Mouse (Mus musculus): ENCODE results near the gene Atp2b2. TPM values are rescaled to one million over a fixed set of nuclear protein-coding genes. Genes with fewer than 3 reads are reported as not detected.

Atp2b2 gene
- polyA plus RNA-seq, 1 experiment from 2014 or later: 0.12 TPM

DNA sequence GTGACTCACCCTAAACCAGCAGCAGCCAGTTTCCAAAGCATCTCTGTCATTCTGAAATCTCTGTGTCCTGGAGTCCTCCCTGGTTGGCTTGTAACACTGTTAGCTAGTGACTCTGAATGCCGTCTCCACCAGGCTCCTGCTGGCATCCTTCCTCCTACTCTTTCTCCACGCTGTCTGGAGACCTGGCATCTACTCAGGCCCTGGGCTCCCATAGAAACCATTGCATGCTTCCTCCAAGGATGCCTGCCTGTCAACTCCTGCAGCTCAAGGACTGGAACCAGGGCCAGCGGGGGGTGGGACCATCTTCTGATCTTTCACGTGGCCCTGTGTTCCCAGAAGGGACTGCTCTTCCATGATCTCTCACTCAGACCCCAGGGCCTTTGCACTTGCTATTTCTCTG is 231.7 kb downstream of the Atp2b2 start:
- H3K9me3 ChIP-seq: no peaks in the 10 kb centered on the region
- H3K27me3 ChIP-seq: no peaks in the 10 kb centered on the region
- no peak overlapping the region for H3K27ac ChIP-seq
- no peak overlapping the region for H3K4me3 ChIP-seq
- H3K9ac ChIP-seq: no peak overlapping the region
- no peak overlapping the region for H3K4me2 ChIP-seq
- ATAC-seq (ENCODE audit: insufficient number of reproducible peaks, low FRiP score, low TSS enrichment, low read depth): no peak
- no peaks in the 10 kb centered on the region for H3K4me1 ChIP-seq
- no peaks in the 10 kb centered on the region for H3K36me3 ChIP-seq
- WGBS: 71% methylated on average over 4 of the region's 4 CpGs

DNA sequence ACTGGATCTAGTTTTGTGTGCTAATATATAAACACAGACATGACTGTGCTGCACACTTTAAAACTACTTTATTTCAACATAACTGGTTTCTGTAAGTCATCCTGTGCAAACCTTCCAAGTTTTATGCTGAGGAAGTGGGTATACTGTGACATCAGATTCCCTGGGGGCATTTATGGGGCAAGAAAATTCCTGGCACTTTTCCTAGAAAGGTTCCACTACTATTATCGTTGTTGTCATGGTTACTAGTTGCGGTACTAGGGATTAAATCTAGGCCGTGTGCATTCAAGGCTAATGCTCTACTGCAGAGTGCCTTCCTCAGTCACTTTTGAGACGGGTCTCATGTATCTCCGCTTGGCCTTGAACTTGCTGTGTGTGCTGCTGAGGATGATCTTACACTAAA is 236.2 kb downstream of the Atp2b2 start:
- Histone ChIP-seq H3K4me1 (no peaks in the 10 kb centered on the region), H3K9me3 (no peaks in the 10 kb centered on the region), H3K9ac (no peak overlapping the region), H3K4me3 (no peak overlapping the region), H3K4me2 (no peak overlapping the region), H3K27ac (no peak overlapping the region), H3K27me3 (no peaks in the 10 kb centered on the region), H3K36me3 (no peaks in the 10 kb centered on the region)
- WGBS: 57% methylated on average over 5 of the region's 5 CpGs
- ATAC-seq (ENCODE audit: insufficient number of reproducible peaks, low FRiP score, low TSS enrichment, low read depth): no peak

DNA sequence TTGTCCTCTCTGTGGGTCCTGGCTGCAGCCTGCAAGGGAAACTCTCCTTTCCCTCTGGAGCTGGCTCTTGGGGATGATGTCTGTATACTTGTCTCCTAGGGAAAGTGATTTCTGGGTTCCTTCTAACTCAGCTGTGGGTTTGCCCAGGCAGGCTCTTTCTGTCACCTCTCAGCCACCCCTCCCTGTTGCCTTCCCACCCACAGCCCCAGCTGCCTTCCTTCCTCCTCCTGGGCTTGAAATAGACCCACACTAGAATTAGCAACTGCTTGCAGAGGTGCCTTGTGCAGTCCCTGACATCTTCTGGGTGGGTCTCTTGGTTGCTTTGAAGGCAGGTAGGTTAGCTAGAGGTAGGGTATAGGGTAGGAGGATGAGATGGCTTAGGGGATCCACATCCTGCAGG is 241.2 kb downstream of the Atp2b2 start:
- no peak overlapping the region for H3K4me2 ChIP-seq
- no peaks in the 10 kb centered on the region for H3K9me3 ChIP-seq
- no peak overlapping the region for H3K27ac ChIP-seq
- H3K36me3 ChIP-seq: no peaks in the 10 kb centered on the region
- no peak overlapping the region for H3K9ac ChIP-seq
- H3K4me1 ChIP-seq: peaks cover 6% of the 10 kb centered on the region; the same call in 1 of the 2 replicates
- peaks cover 15% of the 10 kb centered on the region for H3K27me3 ChIP-seq
- H3K4me3 ChIP-seq: no peak overlapping the region
- ATAC-seq (ENCODE audit: insufficient number of reproducible peaks, low FRiP score, low TSS enrichment, low read depth): no peak

DNA sequence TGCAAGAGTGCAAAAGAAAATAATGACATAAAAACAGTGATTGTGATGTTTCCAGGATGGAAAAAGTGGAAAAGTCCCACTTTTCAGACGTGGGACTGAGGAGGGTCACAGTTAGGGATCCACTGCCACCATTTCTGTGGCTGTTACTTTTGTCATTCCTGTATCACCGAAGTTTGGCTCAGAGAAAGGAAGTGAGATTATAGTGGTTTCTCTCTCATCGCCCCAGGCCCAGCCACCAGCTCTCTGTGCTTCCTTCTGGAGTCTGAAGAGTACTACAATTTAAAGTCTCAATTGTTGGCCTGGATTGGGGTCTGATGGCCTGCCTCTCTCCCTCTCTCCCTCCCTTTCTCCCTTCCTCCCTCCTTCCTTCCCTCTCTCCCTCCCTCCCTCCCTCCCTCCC is 242.5 kb downstream of the Atp2b2 start:
- Histone ChIP-seq H3K27ac (no peak overlapping the region), H3K36me3 (no peaks in the 10 kb centered on the region), H3K27me3 (peaks cover 18% of the 10 kb centered on the region), H3K4me1 (peaks cover 14% of the 10 kb centered on the region), H3K9ac (no peak overlapping the region), H3K4me2 (no peak overlapping the region), H3K9me3 (no peaks in the 10 kb centered on the region), H3K4me3 (no peak overlapping the region)
- ATAC-seq (ENCODE audit: insufficient number of reproducible peaks, low FRiP score, low TSS enrichment, low read depth): no peak
- WGBS: 63% methylated on average over 3 of the region's 3 CpGs

DNA sequence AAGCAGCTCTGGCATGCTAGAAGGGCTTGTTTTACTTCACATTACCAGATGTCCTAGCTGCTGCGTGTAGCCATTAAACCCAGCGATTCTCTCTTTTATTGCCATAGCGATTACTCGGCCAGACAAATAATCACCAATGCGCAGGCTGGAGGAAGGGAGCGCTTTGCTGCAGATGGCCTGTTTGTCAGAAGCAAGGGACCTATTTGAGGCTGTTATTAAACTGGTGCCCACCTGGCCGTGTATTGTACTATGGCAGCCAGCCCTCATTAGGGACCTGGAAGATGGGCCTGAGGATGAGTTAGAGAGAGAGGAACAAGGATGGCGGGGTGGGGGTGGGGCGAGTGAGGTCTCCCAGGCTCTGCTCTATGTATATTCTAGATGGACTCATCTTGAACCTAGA is 243.1 kb downstream of the Atp2b2 start:
- Histone ChIP-seq H3K4me3 (no peak overlapping the region), H3K27ac (no peak overlapping the region), H3K9me3 (no peaks in the 10 kb centered on the region), H3K9ac (no peak overlapping the region), H3K36me3 (no peaks in the 10 kb centered on the region), H3K27me3 (peaks cover 18% of the 10 kb centered on the region), H3K4me1 (peaks cover 17% of the 10 kb centered on the region), H3K4me2 (no peak overlapping the region)
- no peak for ATAC-seq (ENCODE audit: insufficient number of reproducible peaks, low FRiP score, low TSS enrichment, low read depth)
- 32% methylated on average over 9 of the region's 9 CpGs for WGBS

DNA sequence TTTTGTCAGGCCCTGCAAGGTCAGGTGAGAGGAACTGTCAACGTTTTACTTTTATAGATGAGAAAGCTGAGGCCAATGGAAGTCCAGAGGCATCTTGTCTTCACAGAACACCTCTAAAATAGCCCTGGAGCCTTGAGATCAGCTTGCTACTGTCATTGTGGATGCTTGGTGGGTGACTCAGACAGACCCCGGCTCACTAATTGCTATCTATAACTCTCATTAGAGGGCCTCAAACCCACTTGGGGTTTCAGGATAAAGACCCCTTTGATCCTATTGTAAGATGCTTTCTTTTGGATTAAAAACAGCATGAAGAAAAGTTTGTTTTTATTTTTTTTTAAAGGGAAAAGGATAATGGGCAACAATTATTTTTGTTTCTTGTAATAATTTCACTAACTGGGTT is 243.5 kb downstream of the Atp2b2 start:
- no peak overlapping the region for H3K27ac ChIP-seq
- H3K4me1 ChIP-seq: peaks cover 17% of the 10 kb centered on the region
- H3K9me3 ChIP-seq: no peaks in the 10 kb centered on the region
- H3K4me3 ChIP-seq: no peak overlapping the region
- H3K9ac ChIP-seq: no peak overlapping the region
- H3K27me3 ChIP-seq: peaks cover 18% of the 10 kb centered on the region
- H3K36me3 ChIP-seq: no peaks in the 10 kb centered on the region
- ATAC-seq (ENCODE audit: insufficient number of reproducible peaks, low FRiP score, low TSS enrichment, low read depth): no peak
- WGBS: 13% methylated on average over 2 of the region's 2 CpGs
- H3K4me2 ChIP-seq: no peak overlapping the region

DNA sequence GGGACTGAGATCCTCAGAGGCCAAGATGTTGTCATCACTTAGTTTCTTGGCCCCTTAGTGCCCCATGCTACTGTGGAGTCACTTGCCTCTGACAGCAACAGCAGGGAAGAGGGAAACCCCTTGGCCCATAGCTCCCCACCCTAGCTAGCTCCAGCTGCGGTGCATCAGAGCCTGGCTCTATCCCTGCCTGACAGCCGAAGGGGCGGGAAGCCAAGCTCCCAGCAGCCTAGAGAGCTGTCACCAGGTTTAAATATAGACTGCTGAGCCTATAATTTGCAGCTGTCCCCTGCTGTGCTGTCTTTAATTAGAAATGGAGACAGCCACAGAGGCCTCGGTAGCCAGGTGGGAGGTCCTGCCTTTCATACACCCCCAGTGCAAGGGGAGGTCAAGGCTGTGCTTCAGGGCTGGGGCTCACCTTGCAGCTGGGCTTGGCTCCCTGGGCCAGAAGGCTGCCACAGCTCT is 247.1 kb downstream of the Atp2b2 start:
- H3K9ac ChIP-seq: no peak overlapping the region
- H3K27ac ChIP-seq: no peak overlapping the region
- H3K36me3 ChIP-seq: no peaks in the 10 kb centered on the region
- no peaks in the 10 kb centered on the region for H3K9me3 ChIP-seq
- H3K27me3 ChIP-seq: peaks cover 18% of the 10 kb centered on the region
- WGBS: 10% methylated on average over 4 of the region's 4 CpGs
- no peak overlapping the region for H3K4me2 ChIP-seq
- H3K4me3 ChIP-seq: no peak overlapping the region
- H3K4me1 ChIP-seq: peaks cover 17% of the 10 kb centered on the region
- ATAC-seq (ENCODE audit: insufficient number of reproducible peaks, low FRiP score, low TSS enrichment, low read depth): peak; percentile 76

DNA sequence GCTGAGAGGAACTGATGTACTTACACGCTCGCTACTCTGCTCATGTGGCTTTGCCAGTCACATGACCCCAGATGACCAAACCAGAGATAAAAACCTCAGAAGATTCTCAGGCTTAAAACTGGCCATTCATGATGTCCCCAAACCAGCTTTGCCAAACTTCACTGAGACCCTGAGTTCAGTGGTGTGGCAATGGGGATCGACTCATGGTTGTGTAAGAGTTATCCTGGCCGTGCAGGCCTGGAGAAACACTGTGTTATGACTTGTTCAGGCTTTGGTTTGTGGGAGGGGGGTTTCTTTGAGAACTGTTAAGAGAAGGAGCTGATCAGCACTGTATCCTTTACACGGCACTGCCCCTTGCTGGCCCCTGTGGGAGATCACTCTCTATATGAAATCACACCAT is 250.0 kb downstream of the Atp2b2 start:
- H3K4me3 ChIP-seq: no peak overlapping the region
- no peak overlapping the region for H3K27ac ChIP-seq
- 74% methylated on average over 5 of the region's 5 CpGs for WGBS
- no peaks in the 10 kb centered on the region for H3K36me3 ChIP-seq
- peaks cover 11% of the 10 kb centered on the region for H3K27me3 ChIP-seq
- H3K9ac ChIP-seq: no peak overlapping the region
- no peak overlapping the region for H3K4me2 ChIP-seq
- H3K9me3 ChIP-seq: no peaks in the 10 kb centered on the region
- H3K4me1 ChIP-seq: peaks cover 18% of the 10 kb centered on the region
- ATAC-seq (ENCODE audit: insufficient number of reproducible peaks, low FRiP score, low TSS enrichment, low read depth): no peak

DNA sequence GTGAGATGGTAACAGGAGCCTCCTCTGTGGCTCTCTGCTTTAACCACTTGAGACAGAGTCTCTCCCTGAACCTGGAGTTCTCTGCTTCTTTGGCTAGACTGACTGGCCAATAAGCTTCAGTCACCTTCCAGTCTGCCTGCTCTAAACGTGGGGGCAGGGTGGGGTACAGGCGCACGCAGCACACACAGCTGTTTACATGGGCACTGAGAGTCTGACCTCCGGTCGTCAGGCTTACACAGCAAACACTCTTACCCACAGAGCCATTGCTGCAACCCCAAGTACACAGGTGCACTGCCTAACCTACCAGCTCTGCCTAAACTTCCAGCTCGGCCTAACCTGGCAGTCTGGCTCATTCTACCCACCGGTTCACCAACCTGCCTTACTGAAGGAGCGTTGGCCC is 251.4 kb downstream of the Atp2b2 start:
- Histone ChIP-seq H3K4me3 (no peak overlapping the region), H3K36me3 (no peaks in the 10 kb centered on the region), H3K9me3 (no peaks in the 10 kb centered on the region), H3K4me1 (peaks cover 21% of the 10 kb centered on the region), H3K4me2 (no peak overlapping the region), H3K9ac (no peak overlapping the region), H3K27ac (no peak overlapping the region), H3K27me3 (peaks cover 1% of the 10 kb centered on the region; the same call in 1 of the 2 replicates)
- ATAC-seq (ENCODE audit: insufficient number of reproducible peaks, low FRiP score, low TSS enrichment, low read depth): no peak
- WGBS: 66% methylated on average over 8 of the region's 8 CpGs

DNA sequence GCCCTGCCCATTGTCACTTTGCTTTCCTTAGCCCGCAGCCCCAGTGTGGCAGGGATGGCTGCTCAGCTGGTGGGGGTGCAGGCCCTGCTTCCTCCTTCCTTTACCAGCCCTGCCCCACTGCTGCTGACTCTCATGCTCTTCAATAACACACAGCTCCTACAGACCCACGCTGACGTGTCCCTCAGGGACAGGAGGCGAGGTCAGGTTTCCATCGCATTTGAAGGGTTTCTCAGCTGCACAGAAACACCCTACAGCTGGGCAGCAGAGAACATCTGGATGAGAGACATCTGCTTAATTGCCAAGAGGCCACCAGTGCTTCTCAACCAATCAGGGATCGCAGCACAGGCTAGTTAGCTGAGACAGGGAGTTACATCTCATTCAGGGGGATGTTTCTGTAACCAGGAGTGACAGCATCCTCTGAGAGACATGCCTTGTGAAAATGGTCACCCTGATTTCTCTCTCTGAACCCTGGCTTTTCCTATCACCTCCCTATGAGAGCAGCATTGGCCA is 254.9 kb downstream of the Atp2b2 start:
- ATAC-seq (ENCODE audit: insufficient number of reproducible peaks, low FRiP score, low TSS enrichment, low read depth): 0 out of 2 replicates have a peak, but pooled peaks have one; percentile 48
- 26% methylated on average over 6 of the region's 6 CpGs for WGBS

DNA sequence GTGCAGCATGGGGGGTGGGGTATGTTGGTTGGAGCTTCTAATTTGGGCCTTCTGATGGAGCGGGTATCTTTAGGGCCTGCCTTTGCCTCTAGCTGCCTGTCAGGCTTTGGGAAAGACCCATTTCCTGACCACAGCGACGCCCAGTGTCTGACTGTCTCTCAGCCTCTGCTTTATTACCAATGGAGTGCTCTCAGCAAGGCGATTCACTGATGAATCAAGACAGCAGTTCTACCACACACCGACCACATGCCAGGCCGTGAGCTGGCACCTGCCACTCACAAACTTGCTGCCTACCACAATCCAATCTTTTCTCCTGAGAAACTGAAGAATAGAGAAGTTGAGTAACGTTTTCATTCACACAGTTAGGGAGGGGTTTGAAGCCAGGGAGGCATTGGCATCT is 256.8 kb downstream of the Atp2b2 start:
- no peaks in the 10 kb centered on the region for H3K27me3 ChIP-seq
- no peak for ATAC-seq (ENCODE audit: insufficient number of reproducible peaks, low FRiP score, low TSS enrichment, low read depth)
- H3K4me1 ChIP-seq: peaks cover 9% of the 10 kb centered on the region
- H3K27ac ChIP-seq: no peak overlapping the region
- H3K4me3 ChIP-seq: no peak overlapping the region
- no peak overlapping the region for H3K9ac ChIP-seq
- no peak overlapping the region for H3K4me2 ChIP-seq
- H3K9me3 ChIP-seq: no peaks in the 10 kb centered on the region
- 76% methylated on average over 7 of the region's 7 CpGs for WGBS
- no peaks in the 10 kb centered on the region for H3K36me3 ChIP-seq

More for the DNA sequence above, 254.9 kb downstream of the Atp2b2 start:
- Histone ChIP-seq H3K4me2 (no peak overlapping the region), H3K9ac (no peak overlapping the region), H3K36me3 (no peaks in the 10 kb centered on the region), H3K4me3 (no peak overlapping the region), H3K9me3 (no peaks in the 10 kb centered on the region), H3K27me3 (no peaks in the 10 kb centered on the region), H3K4me1 (peaks cover 9% of the 10 kb centered on the region), H3K27ac (no peak overlapping the region)

DNA sequence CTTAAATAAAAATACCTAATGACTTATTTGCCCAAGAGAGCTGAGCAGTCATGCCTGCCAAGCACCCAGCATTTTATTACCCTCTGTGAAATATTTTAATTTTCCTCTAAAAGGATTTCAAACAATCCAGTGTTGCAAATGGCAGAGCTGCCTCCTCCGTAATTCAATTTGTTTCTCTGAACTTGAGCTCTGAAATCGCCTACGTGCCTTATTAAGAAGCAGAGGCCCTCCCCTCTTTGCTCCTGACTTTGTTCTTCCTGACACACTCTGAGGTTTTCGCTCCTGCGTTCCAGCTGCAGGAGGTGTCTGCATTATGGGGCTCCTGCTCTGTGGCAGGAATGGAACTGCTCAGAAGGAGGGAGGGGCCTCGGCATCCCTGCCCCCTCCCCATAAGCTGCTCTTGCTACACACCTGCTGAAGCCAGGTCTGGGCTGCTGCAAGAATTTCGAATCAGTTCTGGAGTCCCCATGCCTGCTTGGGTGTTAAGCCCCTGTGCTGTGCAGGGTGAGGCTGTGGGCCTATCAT is 264.1 kb downstream of the Atp2b2 start:
- no peak overlapping the region for H3K4me2 ChIP-seq
- H3K9ac ChIP-seq: no peak overlapping the region
- no peaks in the 10 kb centered on the region for H3K27me3 ChIP-seq
- ATAC-seq (ENCODE audit: insufficient number of reproducible peaks, low FRiP score, low TSS enrichment, low read depth): no peak
- peaks cover 3% of the 10 kb centered on the region; the same call in 1 of the 2 replicates for H3K4me1 ChIP-seq
- H3K27ac ChIP-seq: 0 out of 2 replicates have a peak overlapping the region, but pooled peaks have one; percentile 24
- H3K36me3 ChIP-seq: no peaks in the 10 kb centered on the region
- H3K9me3 ChIP-seq: no peaks in the 10 kb centered on the region
- no peak overlapping the region for H3K4me3 ChIP-seq
- WGBS: 15% methylated on average over 7 of the region's 7 CpGs

DNA sequence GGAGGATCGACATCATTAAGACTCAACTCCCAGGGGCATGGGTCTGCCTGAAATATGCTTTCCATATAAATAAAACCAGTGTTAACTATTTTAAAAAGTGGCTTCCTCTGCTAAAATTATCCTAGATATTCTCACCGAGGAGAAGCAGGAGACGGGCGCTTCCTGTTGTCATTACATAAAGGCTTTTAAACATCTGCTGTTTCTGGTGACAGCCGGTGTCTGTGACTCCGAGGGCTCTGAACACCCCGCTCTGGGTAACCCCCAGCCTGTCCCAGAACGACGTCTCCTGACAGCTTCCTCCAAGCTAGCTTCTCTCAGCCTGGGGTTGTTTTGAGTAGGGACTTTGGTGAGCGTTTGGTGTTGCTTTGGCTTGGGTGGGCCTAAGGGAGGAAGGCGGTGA is 273.6 kb downstream of the Atp2b2 start:
- Histone ChIP-seq H3K27ac (no peak overlapping the region), H3K4me1 (no peaks in the 10 kb centered on the region), H3K4me2 (no peak overlapping the region), H3K9me3 (no peaks in the 10 kb centered on the region), H3K9ac (no peak overlapping the region), H3K36me3 (no peaks in the 10 kb centered on the region), H3K4me3 (no peak overlapping the region), H3K27me3 (0 out of 2 replicates have a peak, but pooled peaks cover 3% of the 10 kb centered on the region)
- no peak for ATAC-seq (ENCODE audit: insufficient number of reproducible peaks, low FRiP score, low TSS enrichment, low read depth)
- WGBS: 61% methylated on average over 11 of the region's 11 CpGs

Measured in limb, embryonic 15.5 days (tissue).